Comparison of ENCODE assay signal across 21 mouse cellular contexts in the genomic region with DNA sequence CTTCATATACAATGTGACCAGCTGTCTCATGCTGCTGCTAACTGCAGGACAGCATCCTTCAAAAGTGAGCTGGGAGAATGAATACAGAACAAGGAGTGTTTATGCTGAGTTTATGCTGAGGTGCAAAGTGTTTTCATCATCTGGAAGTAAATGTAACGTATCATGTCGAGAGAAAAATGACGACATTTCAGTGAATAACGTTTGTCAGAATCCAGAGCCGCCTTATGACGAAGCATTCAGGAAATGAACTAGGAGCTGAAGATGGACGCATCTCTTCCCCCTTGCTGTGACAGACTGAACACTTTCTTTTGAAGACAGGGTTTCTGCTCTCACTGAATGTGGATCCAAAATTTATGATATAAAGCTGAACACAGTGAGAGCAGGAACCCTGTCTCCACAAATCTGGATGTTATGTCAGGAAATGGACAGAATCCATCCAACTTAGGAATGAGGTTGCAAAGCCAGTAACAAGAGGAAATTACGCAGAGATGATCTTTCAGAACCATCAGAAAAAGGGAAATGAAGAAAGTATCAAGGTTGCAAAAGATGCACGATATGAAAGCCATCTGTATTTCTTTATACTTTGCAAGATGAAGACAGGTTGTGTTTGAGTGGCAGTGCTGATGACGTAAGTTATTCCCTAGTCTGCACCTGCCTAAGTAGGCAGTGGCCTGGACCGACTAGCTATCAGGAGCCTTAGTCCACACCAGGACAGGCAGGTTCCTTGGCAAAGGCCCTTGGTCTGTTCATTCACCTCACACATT.
"Had no signal": no experiment of that assay in that cellular context is flagged by ENCODE, and none has a peak within 500 bp of the region (broad histone marks: within the 10 kb centered on the region; RNA-seq: fewer than 3 reads in every experiment).

No protein-coding gene starts in this region.

- H3K27me3 ChIP-seq: limb, embryonic 13.5 days; liver, embryonic 13.5 days; midbrain, embryonic 12.5 days; midbrain, embryonic 15.5 days; neural tube, embryonic 12.5 days had no signal

- H3K4me3 ChIP-seq: layer of hippocampus, adult 2 months; limb, embryonic 10.5 days; limb, embryonic 13.5 days; liver, embryonic 13.5 days; midbrain, embryonic 12.5 days; midbrain, embryonic 15.5 days; myocyte; neural tube, embryonic 12.5 days had no signal

- H3K9me3 ChIP-seq: limb, embryonic 10.5 days; limb, embryonic 13.5 days; liver, embryonic 13.5 days; midbrain, embryonic 12.5 days; midbrain, embryonic 15.5 days; neural tube, embryonic 12.5 days had no signal

- H3K36me3 ChIP-seq: liver, embryonic 13.5 days; neural tube, embryonic 12.5 days had no signal

- H3K4me2 ChIP-seq: limb, embryonic 13.5 days; liver, embryonic 13.5 days; lung, embryonic 14.5 days; midbrain, embryonic 12.5 days; midbrain, embryonic 15.5 days; neural tube, embryonic 12.5 days had no signal

- H3K27ac ChIP-seq: kidney, postnatal 0 days; layer of hippocampus, adult 2 months; limb, embryonic 10.5 days; limb, embryonic 13.5 days; liver, embryonic 13.5 days; macrophage; midbrain, embryonic 12.5 days; midbrain, embryonic 15.5 days; neural tube, embryonic 12.5 days had no signal

- H3K9ac ChIP-seq: limb, embryonic 13.5 days; liver, embryonic 13.5 days; lung, embryonic 14.5 days; midbrain, embryonic 12.5 days; midbrain, embryonic 15.5 days; neural tube, embryonic 12.5 days had no signal

- DNase-seq: kidney, adult 18-20 months; kidney, adult 9 months; kidney, postnatal 25 days; layer of hippocampus, adult 9-11 months; liver, embryonic 13.5 days; lung, embryonic 14.5 days; right cerebral cortex, adult 18-20 months; right cerebral cortex, postnatal 14 days; thymus, adult 18-20 months; thymus, postnatal 36 days had no signal

- ATAC-seq: intestine, embryonic 16.5 days; lung, postnatal 0 days; midbrain, embryonic 15.5 days had no signal

- H3K4me1 ChIP-seq: limb, embryonic 10.5 days; midbrain, embryonic 12.5 days; midbrain, embryonic 15.5 days; neural tube, embryonic 12.5 days had no signal
